Mouse (Mus musculus): ENCODE measurements around the gene Tmem270.

DNA sequence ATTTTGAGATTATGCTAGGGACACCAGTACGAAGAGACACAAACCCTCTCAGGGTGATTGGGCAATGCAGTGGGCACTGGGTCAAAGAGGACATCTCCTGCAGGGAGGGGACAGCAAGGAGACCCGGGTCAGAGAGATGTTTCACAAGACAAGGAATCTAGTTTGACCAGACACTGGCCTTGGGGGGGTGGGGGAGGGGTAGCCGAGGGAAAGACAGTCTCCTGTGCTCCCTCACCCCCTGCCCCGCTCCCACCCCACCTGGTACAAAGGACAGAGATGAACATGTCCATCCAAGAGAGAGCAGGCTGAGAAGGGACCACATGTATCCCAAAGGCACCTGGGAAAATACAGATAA lies 41.5 kb upstream of the Tmem270 start:
- TF ChIP-seq CTCF (IDR thresholded peaks at IDR 0.05; ENCODE audit: insufficient read depth, low read length) (no peak), POLR2A (IDR thresholded peaks at IDR 0.05; ENCODE audit: borderline replicate concordance, extremely low read depth, low read depth, low read length) (no peak)

All from lung, adult 2 months (tissue).